Mouse (Mus musculus) layer of hippocampus, adult 11-12 months (tissue): ENCODE results near the gene Gpr153.

ENCODE experiments used
- DNase-seq: peaks from one replicate; pipeline ENCODE4 v3.0.0; 2022; ENCODE audit warnings: low spot score

Gpr153 gene

DNA sequence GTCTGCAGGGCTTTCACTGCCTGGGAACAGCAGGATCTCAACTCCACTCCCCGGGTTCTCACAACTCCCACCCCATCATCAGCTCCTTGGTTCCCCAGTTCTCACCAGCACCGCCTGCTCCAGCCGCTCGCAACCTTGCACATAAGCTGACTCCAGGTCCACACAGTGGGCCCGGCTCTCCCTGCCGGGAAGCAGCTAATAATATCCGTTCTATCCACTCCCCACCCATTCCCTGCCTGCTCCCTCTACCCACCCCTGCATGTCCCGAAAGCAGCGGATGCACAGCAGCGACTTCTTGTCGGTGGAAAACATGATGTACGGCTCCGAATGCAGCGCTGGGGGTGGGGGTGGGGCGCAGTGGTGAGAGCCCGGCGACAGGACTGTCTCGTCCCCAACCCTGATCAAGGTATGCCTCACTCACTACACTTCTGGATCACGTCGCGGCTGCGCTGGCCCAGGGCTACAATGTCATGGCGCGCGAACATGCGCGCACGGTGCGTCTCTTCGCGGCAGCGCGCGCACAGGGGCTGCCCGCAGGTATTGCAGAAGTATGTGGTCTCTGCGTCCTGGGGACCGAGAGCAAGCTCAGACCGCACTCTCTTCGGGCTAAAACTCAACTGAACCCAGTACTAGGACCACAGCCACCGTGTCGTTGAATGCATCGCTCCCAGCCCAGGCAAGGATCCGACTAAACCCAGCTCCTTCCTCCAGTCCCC, 41.6 kb downstream of the Gpr153 start:
- DNase-seq, result no peak

GRCm38 (mm10) chr4:152317631-152318033, 43.6 kb downstream of the Gpr153 start:
- DNase-seq, result no peak

GRCm38 (mm10) chr4:152318517-152319234, 44.6 kb downstream of the Gpr153 start, which contains the start of gene Rnf207:
Rnf207 (minus strand) TSS chr4:152318993.
- DNase-seq, result no peak

DNA sequence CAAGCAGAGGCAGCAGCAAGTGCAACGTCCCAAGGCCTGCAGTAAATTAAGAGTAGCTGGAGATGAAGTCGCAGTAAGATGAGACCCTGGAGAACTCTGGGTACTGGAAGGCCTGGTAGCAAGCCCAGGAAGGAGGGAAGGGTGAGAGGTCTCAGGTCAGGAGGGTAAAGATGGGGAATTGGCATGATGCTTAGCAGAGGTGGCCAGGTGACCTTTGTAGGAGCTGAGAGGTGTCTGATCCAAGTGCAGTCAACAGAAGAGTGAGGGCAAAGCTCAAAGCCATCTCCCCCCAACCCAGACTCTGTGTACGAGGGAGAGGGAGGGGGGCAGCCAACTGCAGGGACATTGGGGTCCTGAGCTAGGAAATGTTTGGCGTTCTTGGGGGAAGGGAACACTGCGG, 47.4 kb downstream of the Gpr153 start:
- no peak for DNase-seq

DNA sequence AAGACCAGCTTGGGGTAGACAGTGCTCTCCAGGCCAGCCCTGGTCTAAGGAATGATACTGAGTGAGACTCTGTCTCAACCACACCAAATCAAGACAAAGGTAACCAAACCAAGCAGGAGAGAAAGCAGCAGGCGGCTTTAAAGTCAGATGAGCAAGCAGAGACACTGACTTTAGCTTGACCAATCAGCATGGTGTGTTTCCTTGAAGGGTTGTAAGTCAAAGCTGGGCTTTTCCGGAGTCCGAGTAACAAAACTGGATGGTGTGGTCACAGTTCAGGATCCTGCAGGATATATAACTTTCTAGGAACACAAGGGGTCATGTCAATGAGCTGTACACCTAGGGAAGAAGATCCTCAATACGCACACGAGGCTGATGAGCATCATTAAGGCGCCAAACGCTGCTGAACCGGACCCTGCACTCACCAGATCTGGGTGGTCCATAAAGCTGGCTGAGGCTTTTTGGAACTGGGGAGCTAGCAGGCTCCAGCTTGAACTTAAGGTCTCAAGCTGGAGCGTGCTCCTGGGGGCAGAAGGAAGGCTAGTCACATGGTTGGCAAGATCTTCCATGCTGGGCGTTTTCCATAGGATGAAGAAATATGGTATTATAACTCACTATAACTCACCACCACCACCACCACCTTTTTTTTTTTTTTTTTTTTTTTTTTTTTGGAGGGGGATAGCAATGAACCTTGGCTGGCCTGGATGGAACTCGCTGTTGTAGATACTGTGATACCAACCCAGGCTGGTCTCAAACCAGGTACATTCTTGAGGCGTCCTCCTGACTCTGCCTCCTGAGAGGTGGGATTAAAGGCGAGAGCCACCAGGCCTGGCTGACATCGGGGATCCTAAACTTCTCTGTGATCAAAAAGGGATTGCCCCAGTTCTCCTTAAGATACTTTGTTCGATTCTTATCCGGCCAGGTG, 50.9 kb downstream of the Gpr153 start:
- DNase-seq, result no peak

DNA sequence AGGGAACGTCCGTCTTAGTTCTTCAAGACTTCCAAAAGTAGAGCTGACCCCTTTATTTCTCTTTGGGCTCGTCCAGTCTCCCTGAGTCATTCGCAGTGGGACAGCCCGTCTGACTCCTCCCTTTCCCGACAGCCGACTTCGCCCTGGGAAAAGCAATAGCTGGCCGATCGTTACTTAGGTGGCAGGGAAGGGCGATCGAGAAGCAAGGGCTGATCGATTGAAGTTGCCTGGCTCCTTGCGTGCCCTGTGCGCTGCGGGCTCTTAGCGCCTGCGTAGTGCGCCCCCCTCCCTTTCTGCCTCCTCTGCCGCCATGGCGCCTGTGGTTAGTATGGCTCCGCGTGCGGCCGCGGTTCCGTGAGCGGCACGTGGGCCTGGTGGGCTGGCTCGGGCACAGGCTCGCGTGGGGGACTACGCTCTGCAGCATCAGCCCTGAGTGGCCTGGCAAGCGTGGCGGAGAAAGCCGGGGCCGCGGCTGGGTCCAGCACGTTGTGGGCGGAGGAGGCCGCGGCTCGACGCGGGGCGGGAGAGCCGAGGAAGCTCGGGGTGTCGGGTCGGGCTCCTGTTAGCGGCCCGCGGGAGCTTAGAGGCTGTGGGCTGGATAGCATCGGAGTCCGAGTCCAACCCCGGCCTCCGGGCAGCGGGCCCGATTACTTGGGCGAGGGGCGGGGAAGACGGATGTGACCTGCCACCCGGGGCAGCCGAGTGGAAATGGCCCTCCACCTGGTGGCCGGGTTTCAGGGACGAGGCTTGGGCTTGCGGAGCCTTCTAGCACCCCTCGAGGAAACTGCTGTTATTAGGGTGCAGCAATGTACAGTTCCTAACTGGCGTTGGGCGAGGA, 51.8 kb downstream of the Gpr153 start, which contains the start of gene Rpl22:
Gene Rpl22, plus strand, starts transcription at position 169 of the 838 bp plus-strand sequence.
- DNase-seq, result peak; percentile 94

DNA sequence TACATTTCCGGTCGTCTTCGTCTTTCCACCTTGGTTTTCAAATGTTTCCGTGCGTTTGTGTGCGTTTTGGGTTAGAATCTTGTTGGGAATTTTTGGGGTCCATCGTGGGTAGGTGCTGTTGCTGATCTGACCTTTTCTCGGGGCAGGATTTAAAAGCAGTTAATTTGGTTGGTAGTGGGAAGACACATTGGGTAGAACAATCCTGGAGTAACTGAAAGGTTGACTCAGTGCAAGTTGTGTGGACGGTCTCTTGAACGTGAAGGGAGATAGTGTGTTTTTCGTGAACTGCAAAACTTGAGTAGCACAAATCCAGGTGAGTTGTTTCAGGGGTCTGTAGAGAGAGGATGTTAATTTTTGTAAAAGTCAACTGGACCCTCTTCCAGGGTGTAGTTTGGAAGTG, 52.5 kb downstream of the Gpr153 start:
- no peak for DNase-seq

DNA sequence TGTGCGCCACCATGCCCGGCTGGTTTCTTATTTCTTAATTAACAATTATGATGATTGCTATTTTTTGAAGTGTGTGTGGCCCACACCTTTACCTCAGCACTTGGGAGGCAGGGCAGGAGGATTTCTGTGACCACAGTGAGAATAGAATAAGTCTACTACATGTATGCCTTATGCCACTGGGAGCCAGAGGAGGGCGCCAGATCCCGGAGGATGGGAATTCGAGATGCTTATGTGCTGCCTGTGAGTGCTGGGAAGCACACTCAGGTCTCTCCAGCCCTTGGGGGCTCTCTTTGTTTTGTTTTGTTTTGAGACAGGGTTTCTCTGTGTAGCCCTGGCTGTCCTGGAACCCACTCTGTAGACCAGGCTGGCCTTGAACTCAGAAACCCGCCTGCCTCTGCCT, 54.7 kb downstream of the Gpr153 start:
- DNase-seq, result no peak

- peak; percentile 66 for DNase-seq
These were observed 58.9 kb downstream of the Gpr153 start for GRCm38 (mm10) chr4:152332952-152333351.

- no peak for DNase-seq
These were observed 59.6 kb downstream of the Gpr153 start for GRCm38 (mm10) chr4:152333587-152333986.
